Mouse (Mus musculus) spleen, postnatal 10 days (tissue): ENCODE measurements around the gene Slc38a3.

Experiments
- DNase-seq, 2 experiments: peaks; one replicate each; pipeline ENCODE4 v3.0.0; 2021 to 2022; ENCODE audit warnings: low spot score in 2 of 2

Gene Slc38a3

DNA sequence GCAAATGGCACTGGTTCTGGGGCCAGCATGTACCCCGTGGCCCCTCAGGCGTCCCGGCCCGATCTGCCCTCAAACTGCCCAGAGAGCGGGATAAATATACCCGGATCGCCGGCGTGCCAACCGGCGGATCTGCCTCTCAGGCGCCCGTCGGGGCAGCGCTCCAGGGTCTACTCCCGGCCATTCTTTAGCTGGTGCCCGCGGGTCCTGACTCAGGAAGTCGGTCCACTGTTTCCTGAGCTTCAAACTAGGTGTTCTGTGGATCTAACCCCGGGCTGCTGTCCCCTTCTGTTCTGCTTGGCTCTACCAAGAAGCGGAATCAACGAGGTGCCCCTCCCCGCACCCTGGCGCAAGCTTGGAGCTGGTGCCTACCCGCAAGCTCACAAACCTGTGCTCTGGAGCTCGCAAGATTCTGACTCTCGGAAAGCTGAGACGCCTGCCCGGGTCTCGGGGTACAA, 2.6 kb downstream of the Slc38a3 start:
- no peak for DNase-seq

DNA sequence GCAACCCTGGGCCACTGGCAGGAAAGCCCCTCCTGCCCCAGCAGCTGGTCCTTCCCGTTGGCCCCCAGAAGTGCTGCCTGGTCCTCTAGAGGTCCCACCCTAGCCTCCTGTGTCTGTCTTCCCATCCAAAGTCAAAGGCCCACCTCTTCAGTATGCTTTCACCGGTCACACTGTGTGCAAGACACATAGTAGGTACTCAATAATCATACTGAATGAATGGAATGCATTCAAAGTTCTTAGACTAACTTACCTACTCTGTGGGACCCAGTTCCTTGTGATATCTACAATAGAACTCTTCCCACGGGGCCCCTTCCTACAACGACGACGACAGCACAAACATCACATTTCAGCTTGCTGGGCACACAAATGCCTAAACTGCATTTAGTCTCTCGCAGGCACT, 4.0 kb downstream of the Slc38a3 start:
- DNase-seq: no peak

DNA sequence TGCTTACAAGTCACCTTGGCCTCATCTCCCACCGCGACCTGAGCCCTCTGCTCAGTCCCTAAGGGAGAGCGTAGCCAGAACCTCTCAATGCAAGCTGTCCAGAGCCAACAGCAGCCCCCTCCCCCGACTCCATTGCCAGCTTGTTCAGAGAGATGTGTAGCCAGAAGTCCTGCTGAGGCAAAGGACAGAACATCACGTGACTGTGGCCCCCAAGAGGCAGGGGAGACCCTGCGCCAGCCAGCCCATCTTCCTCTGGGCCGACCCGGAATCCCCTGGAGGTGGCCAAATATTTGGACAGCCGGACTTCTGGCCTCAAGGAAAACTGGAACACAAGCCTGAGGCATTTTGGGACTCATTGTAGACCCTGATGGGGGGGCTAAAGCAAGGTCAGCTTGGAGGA, 5.8 kb downstream of the Slc38a3 start:
- DNase-seq: no peak

DNA sequence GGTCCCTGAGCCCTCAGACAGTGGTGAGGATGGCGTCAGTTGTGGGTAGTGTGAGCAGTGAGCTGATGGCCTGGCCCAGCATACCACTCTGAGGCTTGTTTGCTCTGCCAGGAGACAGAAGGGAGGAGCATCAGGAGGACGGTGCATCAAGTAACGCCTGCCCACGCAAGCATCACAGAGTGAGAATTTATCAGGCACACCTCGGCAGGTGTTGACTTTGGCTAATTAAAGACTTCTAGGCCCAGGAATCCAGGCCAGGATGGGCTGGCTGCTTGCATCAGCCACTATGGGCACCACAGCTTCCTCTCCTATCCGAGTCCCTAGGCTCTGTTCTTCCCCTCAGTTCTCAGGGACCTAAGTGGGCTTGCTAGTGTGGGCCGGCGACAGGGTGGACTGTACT, 7.0 kb downstream of the Slc38a3 start:
- no peak for DNase-seq

DNA sequence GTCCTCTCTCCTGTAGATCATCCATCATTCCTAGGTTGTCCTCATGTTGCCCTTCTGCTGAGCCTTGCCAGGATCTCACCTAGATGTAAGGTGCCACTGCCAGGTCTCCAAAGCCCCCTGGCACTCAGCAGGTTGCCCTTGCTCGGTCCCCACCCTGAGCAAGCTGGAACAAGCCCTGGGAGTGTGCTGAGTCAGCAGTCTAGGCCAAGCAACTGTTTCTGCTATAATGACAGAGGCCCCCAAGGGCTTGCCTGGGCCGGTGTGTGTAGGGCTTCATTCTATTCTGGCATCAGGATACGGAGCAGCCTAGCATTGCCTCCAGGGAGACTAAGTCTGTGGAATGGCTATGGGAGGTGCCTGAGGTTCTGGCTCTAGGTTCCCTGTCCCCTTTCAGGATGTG, 8.6 kb downstream of the Slc38a3 start:
- DNase-seq: no peak

DNA sequence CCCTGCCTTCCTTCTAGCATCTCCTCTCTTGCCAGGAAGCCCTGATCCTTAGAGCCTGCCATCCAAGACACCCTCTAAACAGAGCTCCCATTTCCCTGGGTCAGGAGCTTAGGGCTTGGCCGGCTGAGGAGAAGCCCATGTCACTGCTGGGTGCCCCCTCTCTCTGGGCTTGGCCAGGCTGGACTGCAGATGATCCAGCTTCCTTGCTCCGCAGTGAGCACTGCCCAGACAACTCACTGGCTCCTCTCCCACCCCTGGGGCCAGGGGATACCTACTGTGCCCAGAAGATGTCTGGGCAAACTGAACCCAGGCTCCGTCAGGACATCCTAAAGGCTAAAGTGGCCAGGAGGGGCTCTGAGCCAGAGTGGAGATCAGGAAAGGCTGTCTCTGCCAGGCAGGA, 9.4 kb downstream of the Slc38a3 start:
- DNase-seq: no peak

DNA sequence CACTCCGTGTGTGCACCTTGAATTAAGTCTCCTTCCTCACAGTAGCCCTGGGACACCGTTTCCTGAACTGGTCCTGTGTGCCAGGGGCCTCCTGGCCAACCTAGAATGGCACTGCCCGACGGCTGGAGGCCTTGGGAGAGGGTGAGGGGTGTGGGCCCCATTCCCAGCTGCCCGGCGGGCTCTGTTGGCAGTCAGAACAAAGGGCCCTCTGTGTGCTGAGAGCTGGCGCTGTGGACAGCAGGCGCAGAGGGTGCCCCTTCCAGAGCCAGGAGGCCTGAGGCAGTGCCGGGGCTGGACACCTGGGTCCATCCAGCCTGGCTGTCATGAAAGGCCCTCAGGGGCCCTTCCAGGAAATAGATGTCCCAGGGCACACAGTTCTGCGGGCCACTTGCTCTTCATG, 9.8 kb downstream of the Slc38a3 start:
- no peak for DNase-seq

DNA sequence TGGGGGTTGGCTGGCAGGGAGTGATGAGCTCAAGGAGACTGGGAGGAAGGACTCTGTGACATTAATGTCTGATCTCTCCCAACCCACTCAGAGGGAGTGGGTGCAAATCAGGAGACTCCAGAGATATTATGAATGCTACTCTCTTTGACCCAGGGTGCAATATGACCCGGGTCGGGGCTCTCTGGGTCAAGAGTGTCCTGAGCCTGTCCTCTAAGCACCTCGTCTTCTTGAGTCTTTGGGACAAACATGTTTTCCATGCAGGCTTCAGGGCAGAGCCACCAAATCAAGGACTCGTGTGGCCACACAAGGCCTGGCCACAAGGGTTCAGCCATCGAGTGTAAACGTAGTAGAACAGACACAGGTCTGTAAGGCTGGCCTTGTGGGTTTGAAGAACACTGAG, 11.2 kb downstream of the Slc38a3 start:
- DNase-seq: no peak

DNA sequence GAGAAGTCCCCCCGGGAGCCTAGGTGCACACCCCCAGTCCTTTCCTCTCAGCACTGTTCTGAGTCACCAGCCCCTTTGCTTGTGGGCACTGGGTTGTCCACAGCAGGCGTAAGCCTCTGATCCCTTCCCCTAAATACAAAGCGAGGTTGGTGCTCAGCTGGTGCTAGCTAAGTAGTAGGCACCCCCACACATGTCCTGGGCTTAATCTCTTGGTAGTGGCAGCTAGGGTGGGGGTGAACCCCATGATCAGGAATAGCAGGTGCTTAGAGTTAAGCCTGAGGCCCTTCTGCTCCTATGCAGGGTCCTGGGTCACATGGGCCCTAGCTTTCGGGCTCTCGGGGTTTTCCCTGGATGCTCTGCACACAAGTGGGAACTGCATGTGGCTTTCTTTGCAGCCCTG, 12.2 kb downstream of the Slc38a3 start:
- no peak for DNase-seq

DNA sequence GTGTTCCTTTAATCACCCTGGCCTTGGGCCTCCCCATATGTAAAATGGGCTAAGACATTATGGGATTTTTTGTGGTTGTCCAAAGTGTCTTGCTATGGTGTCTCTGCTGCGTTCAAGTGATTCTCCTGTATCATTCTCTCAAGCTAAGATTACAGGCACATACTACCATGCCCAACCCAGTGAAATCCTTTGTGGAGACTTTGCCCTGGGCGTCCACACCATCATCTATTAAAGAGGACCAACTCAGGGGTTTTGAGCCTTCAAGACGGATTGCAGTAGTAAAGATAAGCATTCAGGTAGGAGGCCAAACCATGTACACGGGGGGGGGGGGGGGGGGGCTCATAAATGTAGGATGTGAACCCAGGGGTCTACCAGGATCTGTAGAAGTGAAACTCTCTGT, 14.7 kb downstream of the Slc38a3 start:
- no peak for DNase-seq

DNA sequence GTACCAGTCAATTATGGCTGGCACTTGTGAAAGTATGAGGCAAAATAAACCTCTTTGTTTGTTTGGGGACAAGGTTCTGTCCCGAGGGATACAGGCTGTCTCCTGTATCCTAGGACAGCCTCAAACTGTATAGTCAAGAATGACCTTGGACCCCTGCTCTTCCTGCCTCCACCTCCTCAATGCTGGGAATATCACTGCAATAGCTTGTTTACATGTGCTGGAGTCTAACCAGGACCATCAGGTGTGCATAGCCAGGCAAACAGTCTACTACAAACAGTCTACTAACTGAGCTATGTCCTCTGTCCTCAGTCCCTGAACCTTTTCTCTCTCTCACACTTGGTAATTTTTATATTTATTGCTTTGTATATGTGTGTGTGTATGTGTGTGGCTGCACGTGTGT, 15.9 kb downstream of the Slc38a3 start:
- DNase-seq: no peak

DNA sequence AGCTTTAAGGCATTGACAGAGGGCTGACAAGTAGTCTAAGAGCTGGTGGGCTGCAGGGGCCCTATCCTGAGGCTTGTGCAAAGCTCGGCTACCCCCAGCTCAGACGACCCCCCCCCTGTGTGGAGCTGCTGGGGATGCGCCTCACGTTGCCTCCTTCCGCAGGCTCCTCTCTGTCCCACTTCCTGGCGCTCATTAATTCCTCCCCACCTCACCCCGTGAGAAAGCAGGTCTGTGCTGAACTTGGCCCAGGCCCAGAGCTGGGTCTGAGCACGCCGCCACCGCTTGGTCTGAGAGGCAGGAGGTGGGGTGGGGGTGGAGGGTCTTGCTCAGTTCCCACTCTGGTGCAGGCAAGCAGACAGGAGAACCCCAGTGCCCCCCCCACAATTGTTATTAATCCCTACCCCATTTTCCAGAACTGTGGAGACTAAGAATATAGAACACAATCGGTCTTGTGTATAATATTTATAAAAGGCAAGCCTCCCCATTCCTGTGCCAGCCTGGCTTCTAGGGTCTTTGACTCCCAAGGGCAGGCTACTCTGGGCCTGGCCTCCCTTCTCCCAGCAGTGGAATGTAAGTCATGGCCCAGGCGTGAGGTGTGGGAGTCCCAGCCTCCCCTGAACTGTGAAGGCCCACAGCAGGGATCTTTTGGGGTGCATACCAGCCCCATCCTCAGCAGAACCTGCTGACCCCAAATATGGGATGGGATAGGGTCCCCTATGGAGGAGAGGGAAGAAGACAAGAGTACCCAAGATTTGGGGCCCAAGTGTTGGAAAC, 18.4 kb downstream of the Slc38a3 start:
- no peak for DNase-seq

DNA sequence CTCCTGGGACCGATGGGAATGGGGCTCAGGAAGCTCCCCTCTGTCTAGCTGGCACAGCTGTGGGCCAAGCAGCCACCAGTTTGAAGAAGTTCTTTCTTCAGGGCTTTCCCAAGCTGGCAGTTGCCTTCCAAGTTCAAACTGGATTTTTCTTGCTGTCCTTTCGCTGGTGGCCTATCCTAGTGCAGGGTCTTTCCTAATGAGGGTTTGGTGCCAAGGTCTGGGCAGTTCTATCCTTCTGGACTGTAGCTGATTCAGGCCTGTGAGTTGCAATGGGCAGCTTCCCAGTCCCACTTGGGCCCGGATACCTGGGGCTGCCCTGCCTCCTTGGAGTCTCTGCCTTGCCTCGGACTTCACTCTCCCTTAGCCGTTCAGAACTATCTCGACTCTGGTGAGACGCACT, 19.1 kb downstream of the Slc38a3 start:
- DNase-seq: no peak

DNA sequence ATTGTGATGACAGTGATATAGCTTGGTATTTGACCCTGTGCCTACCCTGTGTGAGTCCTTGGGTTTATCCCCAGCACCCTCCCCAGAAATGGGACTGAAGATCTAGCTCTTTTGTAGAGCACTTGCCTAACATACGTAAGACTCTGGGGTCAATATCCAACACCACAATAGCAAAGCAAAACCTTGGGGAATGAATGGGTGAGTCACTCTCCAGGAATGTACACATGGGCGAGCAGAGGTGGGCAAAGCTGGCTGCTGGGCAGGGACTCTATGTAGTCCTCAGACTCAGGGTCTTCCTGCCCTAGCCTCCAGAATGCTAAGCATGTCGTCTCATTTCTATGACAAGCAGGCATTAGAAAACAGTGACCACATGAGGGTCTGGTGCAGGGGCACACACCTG, 20.6 kb downstream of the Slc38a3 start:
- no peak for DNase-seq

DNA sequence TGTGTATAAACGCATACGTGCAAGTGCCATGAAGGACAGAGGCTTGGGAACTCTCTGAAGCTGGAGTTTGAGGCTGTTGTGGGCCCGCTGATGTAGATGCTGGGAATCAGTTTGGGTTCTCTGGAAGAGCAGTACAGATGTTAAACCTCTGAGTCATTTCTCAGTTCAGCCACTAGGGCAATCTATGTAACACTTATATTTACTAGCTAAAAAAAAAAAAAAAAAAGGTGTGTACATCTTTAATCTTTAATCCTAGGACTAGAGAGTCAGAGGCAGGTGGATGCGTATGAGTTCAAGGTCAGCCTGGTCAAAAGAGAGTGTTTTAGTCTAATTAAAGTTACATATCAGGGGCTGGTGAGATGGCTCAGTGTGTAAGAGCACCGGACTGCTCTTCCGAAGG, 22.4 kb downstream of the Slc38a3 start:
- DNase-seq: no peak

DNA sequence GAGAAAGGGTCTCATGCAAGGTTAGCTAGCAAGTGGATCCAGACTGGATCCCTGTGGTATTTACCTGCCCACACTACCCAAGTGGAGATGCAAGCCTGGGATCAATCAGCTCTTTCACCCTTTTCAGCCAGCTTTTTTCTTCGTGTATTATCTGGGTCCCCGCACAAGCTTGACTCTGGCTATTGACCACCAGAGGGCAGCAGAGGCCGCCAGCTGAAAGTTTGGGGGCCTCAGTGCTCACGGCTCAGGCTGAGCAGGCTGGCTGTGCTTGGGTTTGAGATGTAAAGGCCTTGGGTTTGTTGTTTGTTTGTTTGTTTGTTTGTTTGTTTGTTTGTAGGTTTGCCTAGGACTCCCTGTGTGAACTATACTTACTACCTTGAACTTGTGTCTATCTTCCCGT, 23.8 kb downstream of the Slc38a3 start:
- peak; percentile 67 to 86 for DNase-seq

DNA sequence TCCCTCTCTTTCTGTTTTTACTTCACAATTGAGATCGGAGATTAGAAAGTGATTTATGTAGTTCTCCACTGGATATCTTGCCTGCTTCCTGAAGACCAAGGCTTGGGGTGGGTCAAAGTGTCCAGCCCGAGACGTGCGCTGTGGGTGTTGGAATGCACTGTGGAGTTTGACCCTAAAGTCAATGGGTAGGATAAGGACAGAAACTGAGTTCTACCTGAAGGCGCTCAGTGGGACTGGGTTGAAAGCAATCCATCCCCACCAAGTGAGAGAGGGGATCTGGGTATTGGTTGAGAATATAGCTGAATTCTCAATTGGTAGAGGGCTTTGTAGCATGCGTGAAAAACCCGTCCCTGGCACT, 24.2 kb downstream of the Slc38a3 start:
- DNase-seq: peak in 1 of 2 experiments; percentile 30

DNA sequence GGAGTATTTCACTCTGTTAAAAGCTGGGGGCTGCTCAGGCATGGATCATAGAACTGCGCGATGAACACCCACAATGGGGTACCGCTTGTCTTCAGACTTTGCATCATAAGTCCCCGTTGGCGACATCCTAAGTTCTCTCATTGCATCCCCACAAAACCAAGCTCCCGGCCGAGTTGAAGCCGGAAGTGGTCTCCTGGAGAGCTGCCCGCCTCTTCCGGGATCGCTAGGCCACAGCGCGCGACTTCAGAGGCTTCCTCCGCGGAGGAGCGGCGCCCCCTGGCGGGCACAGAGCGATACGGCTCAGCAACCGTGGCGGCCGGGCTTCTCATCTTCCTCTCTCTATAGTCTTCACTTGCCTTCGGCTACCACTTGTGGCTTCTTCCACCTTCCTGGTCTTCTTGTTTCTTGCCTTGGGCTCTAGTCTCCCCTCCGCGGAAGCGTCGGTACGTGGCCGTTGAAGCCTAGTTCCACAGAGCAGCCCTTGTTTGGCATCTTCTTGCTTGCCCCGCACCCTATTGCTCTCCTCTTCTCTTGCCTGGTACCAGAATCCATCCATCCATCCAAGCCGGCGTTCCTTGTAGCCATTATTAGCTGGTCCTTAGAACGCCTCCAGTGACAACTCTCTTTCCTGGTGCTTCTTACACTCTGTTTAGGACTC, 24.7 kb downstream of the Slc38a3 start:
- DNase-seq: peak; percentile 91 to 96

DNA sequence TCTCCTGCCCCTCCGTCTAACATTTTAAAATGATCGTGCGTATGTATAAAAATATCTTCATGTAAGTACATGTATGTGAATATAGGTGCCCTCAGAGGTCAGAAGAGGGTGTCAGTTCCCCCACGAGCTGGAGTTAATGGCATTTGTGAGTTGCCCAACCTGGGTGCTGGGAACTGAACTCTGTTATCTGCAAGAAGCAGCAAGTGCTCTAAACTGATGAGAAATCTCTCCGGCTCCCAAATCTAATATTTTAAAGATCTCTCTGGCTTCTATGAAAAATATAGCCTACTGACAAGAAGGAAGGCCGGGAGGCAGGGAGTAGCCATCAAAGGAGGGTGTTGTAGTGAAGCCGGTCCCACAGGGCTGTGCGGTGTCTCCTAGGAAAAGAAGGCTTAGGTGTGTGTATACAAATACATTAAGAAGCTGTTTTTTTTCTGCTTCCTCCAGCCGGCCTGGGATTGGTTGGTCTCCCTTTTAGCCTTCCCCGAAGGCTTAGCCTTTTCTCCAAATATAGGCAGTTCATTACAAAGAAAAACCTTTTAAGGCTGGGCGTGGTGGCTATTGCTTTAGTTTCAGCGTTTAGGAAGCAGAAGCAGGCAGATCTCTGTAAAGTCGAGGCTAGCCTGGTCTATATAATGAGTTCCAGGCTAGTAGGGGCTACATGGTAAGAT, 25.7 kb downstream of the Slc38a3 start:
- no peak for DNase-seq

DNA sequence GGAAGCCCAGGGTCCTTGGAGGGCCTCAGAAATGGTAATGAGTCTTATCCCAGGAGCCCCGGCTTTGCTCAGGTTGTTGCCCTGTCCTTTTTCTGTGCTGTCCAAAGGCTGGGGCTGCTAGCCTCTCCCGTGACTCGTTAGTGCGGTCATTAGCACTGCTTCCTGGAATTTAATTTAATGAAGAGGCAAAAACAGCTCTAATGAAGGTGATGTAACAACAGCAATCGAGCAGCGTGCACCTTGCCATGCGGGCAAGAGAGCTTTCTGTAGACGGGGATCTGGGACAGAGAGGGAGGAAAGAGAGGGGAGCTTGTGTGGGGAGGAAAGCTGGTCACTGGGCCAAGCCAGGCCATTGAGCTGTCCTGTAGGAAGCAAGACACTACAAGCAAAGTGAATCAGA, 27.7 kb downstream of the Slc38a3 start:
- DNase-seq: no peak

DNA sequence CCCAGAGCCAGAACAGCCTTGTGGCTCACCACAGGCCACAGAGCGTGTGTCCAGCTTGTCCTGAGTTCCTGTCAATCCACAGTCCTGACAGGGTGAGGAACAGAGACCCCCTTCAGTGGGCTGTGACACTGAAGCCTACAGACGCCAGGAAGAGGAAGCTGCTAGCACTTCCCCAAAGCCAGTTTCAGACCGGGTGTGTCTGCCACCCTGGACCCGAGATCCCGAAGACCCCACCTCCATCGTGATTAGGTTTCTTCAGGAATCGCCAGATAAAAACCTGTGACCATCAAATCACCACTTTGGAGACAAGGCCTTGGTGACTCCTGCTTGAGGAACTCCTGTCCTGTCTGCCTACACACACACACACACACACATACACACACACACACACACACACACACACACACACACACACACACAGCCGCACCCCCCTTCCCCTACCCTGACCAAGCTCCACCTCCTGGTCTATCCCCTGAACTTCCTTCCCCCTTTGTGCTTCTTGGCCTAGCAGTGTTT, 29.0 kb downstream of the Slc38a3 start:
- DNase-seq: peak; percentile 46 to 69

DNA sequence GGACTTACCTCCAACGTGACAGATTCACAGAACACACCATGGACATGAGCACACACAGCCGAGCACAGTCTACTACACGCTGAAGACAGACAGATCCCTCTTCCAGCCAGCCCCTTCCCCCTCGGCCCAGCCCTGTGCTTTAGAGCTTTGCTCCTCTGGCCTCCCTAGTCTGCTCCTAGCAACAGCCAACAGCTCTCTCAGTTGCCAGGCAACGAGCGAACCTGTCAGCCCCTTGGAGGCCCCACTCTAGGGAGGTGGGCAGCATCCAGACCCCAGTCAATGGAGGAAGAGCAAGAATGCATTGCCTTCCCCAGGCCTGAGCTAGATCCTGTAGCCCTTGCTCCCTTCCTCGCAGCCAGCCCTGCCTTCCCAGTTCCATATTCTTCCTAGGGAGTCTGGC, 32.3 kb downstream of the Slc38a3 start:
- DNase-seq: no peak
